Mouse (Mus musculus): ENCODE results near the gene Hnf4a.
"Not testable (repeated sequence)": the region's sequence is repeated elsewhere in the genome, so short reads cannot be mapped to it uniquely, and the experiment has no call there.

The Hnf4a gene

GRCm38 (mm10) chr2:163596057-163596872, 89.7 kb downstream of the Hnf4a start:
- no peak for DNase-seq

- no peak for DNase-seq
Measured at GRCm38 (mm10) chr2:163596873-163597155, 90.2 kb downstream of the Hnf4a start.

GRCm38 (mm10) chr2:163597661-163598060, 91.1 kb downstream of the Hnf4a start:
- DNase-seq = peak; percentile 88

- peak; percentile 86 for DNase-seq
Measured at GRCm38 (mm10) chr2:163599226-163599625, 92.6 kb downstream of the Hnf4a start.

- DNase-seq = no peak
Measured at GRCm38 (mm10) chr2:163601066-163601465, 94.5 kb downstream of the Hnf4a start.

GRCm38 (mm10) chr2:163601712-163602100, 95.1 kb downstream of the Hnf4a start:
- DNase-seq = no peak

- peak; percentile 91 for DNase-seq
Measured at GRCm38 (mm10) chr2:163602101-163602971, 95.7 kb downstream of the Hnf4a start, which contains the start of gene Ttpal. TSS of gene Ttpal (plus strand) at chr2:163602314.

- no peak for DNase-seq
Measured at GRCm38 (mm10) chr2:163606161-163606560, 99.6 kb downstream of the Hnf4a start.

- no peak for DNase-seq
Measured at GRCm38 (mm10) chr2:163608008-163608407, 101.4 kb downstream of the Hnf4a start.

- no peak for DNase-seq
Measured at GRCm38 (mm10) chr2:163609281-163609975, 102.8 kb downstream of the Hnf4a start.

GRCm38 (mm10) chr2:163611176-163611575, 104.6 kb downstream of the Hnf4a start:
- no peak for DNase-seq

- no peak for DNase-seq
Measured at GRCm38 (mm10) chr2:163613206-163613605, 106.6 kb downstream of the Hnf4a start.

GRCm38 (mm10) chr2:163613990-163614389, 107.4 kb downstream of the Hnf4a start:
- no peak for DNase-seq

- no peak for DNase-seq
Measured at GRCm38 (mm10) chr2:163615401-163615800, 108.8 kb downstream of the Hnf4a start.

GRCm38 (mm10) chr2:163615906-163616651, 109.5 kb downstream of the Hnf4a start:
- DNase-seq = no peak

GRCm38 (mm10) chr2:163616652-163617227, 110.1 kb downstream of the Hnf4a start:
- DNase-seq = no peak

- DNase-seq = no peak
Measured at GRCm38 (mm10) chr2:163617232-163617863, 110.7 kb downstream of the Hnf4a start.

- no peak for DNase-seq
Measured at GRCm38 (mm10) chr2:163617874-163618273, 111.3 kb downstream of the Hnf4a start.

GRCm38 (mm10) chr2:163620451-163620850, 113.8 kb downstream of the Hnf4a start:
- DNase-seq = no peak

- DNase-seq = not testable (repeated sequence)
Measured at GRCm38 (mm10) chr2:163621401-163621800, 114.8 kb downstream of the Hnf4a start.
